Mouse (Mus musculus) liver, embryonic 16.5 days (tissue): ENCODE results near the gene Abcd3. TPM values are rescaled to one million over a fixed set of nuclear protein-coding genes. Genes with fewer than 3 reads are reported as not detected.

Experiments used
- ATAC-seq: fragments of 200-750 bp; cut with Nextera tagmentation; 2 replicates; pipeline ENCODE4 v1.8.0; 2017; ENCODE audit warnings: low read depth, mild to moderate bottlenecking, moderate number of reproducible peaks, moderate library complexity
- H3K27ac ChIP-seq: fragments of 300-500 bp; sonication (generic); 2 replicates; pipeline ENCODE4 v1.5.1; 2014; ENCODE audit warnings: mild to moderate bottlenecking, low read length
- H3K27me3 ChIP-seq: fragments of 300-500 bp; sonication (generic); 2 replicates; pipeline ENCODE4 v1.6.1; 2014; ENCODE audit warnings: low read depth, low read length, mixed read lengths; ENCODE audit not compliant: control insufficient read depth, insufficient read depth
- H3K36me3 ChIP-seq: fragments of 300-500 bp; sonication (generic); 2 replicates; pipeline ENCODE4 v1.6.1; 2014; ENCODE audit warnings: mild to moderate bottlenecking; ENCODE audit not compliant: control insufficient read depth, insufficient read depth
- H3K4me1 ChIP-seq: fragments of 300-500 bp; sonication (generic); 2 replicates; pipeline ENCODE4 v1.6.1; 2014; ENCODE audit warnings: low read depth, low read length, mixed read lengths; ENCODE audit not compliant: control insufficient read depth
- H3K4me2 ChIP-seq: fragments of 300-500 bp; sonication (generic); 2 replicates; pipeline ENCODE4 v1.6.1; 2014; ENCODE audit warnings: low read depth, low read length, mixed read lengths
- H3K4me3 ChIP-seq: fragments of 300-500 bp; sonication (generic); 2 replicates; pipeline ENCODE4 v1.5.1; 2014; ENCODE audit warnings: low read depth, mild to moderate bottlenecking, low read length
- H3K9ac ChIP-seq: fragments of 300-500 bp; sonication (generic); 2 replicates; pipeline ENCODE4 v1.6.1; 2014; ENCODE audit warnings: low read depth, low read length
- H3K9me3 ChIP-seq: fragments of 300-500 bp; sonication (generic); replicated peaks from 2 replicates; pipeline ENCODE4 v1.6.1; 2016; ENCODE audit warnings: low read length; ENCODE audit not compliant: control insufficient read depth
- WGBS: fragments of 180-500 bp; shearing (Covaris S2); extraction: QIAGEN DNeasy Blood & Tissue Kit; methylation state at CpG from one replicate; pipeline ENCODE4 v1.1.7; 2014; ENCODE audit not compliant: insufficient replicate concordance; 5-methylcytosine and 5-hydroxymethylcytosine counted together
- polyA plus RNA-seq: library from polyadenylated mRNA; unstranded; fragments of >200 nt; fragmentation: Nextera tagmentation; extraction: Ambion mirVana; gene quantifications from 2 replicates; pipeline ENCODE4 v1.2.1, GENCODE M21; 2015

Abcd3 gene
- polyA plus RNA-seq, 1 experiment from 2014 or later = 28.4 TPM

DNA sequence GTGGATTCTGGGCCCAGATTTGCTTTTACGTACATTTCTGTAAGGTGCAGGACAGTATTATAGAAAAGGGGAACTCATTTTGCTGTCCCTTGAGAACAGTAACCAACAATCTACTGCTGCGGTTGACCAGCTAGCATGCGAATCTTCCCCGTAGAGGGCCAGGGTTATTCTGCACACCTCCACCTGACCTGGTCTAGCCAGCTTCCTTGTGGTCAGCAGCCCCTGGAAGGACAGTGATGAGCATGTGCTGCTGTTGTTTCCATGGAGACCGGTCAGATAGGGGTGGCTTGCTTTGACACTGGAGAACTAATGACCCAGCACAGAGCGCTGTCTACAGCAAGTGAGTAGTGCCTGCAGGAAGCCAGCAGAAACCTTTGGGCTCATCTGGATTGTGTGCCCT lies 29.6 kb upstream of the Abcd3 start:
- Histone ChIP-seq H3K9me3 (no peaks in the 10 kb centered on the region), H3K4me2 (no peak overlapping the region), H3K4me1 (no peaks in the 10 kb centered on the region), H3K36me3 (no peaks in the 10 kb centered on the region), H3K27me3 (no peaks in the 10 kb centered on the region), H3K27ac (no peak overlapping the region), H3K9ac (no peak overlapping the region), H3K4me3 (no peak overlapping the region)
- ATAC-seq = no peak
- WGBS = 76% methylated on average over 6 of the region's 6 CpGs

- H3K4me1 ChIP-seq = no peaks in the 10 kb centered on the region
- no peaks in the 10 kb centered on the region for H3K27me3 ChIP-seq
- no peak for ATAC-seq
- no peak overlapping the region for H3K27ac ChIP-seq
- H3K9me3 ChIP-seq = no peaks in the 10 kb centered on the region
- H3K9ac ChIP-seq = no peak overlapping the region
- no peak overlapping the region for H3K4me2 ChIP-seq
- no peak overlapping the region for H3K4me3 ChIP-seq
- H3K36me3 ChIP-seq = no peaks in the 10 kb centered on the region
- 51% methylated on average over 3 of the region's 3 CpGs for WGBS
Measured at GRCm38 (mm10) chr3:121844013-121844412, 28.9 kb upstream of the Abcd3 start.

- H3K27ac ChIP-seq = no peak overlapping the region
- no peaks in the 10 kb centered on the region for H3K27me3 ChIP-seq
- H3K36me3 ChIP-seq = no peaks in the 10 kb centered on the region
- H3K4me2 ChIP-seq = no peak overlapping the region
- no peaks in the 10 kb centered on the region for H3K4me1 ChIP-seq
- ATAC-seq = 0 out of 2 replicates have a peak, but pooled peaks have one; percentile 11
- H3K9ac ChIP-seq = no peak overlapping the region
- H3K4me3 ChIP-seq = no peak overlapping the region
- no peaks in the 10 kb centered on the region for H3K9me3 ChIP-seq
- WGBS = 66% methylated on average over 5 of the region's 5 CpGs
Measured at GRCm38 (mm10) chr3:121843254-121843653, 28.2 kb upstream of the Abcd3 start.

GRCm38 (mm10) chr3:121842306-121842860 lies 27.3 kb upstream of the Abcd3 start:
- Histone ChIP-seq H3K4me3 (no peak overlapping the region), H3K27ac (no peak overlapping the region), H3K36me3 (no peaks in the 10 kb centered on the region), H3K27me3 (no peaks in the 10 kb centered on the region), H3K4me2 (no peak overlapping the region), H3K9me3 (no peaks in the 10 kb centered on the region), H3K9ac (no peak overlapping the region), H3K4me1 (no peaks in the 10 kb centered on the region)
- no peak for ATAC-seq
- WGBS = 42% methylated on average over 7 of the region's 7 CpGs

DNA sequence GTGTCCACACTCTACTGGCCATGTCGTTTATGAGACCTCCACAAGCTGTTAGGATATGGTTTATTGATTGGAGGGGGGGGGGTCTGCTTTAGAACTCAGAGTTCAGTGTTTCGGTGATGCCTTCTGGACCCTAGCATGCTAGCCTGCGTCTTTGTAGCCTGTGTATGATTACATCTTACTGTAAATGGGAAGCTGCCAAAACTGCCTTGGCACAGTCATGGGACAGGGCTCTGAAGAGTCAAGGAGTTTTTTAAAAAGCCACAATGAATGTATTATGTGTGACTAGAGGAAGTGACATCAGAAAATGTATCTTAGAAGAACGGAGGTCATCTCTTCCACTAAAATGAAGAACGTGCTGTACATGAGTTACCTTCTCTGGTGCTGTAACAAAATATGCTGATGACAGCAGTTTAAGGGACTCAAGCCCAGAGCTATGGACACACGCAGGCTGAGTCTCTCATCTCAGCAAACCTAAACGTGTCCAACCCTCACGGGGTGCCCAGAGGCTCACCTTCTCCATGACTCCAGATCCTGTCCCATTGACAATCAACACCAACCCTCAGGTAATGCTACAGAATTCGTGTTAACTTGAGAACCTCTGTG lies 26.4 kb upstream of the Abcd3 start:
- H3K9me3 ChIP-seq = no peaks in the 10 kb centered on the region
- H3K9ac ChIP-seq = no peak overlapping the region
- no peak overlapping the region for H3K4me2 ChIP-seq
- H3K36me3 ChIP-seq = no peaks in the 10 kb centered on the region
- ATAC-seq = no peak
- no peaks in the 10 kb centered on the region for H3K4me1 ChIP-seq
- 44% methylated on average over 9 of the region's 9 CpGs for WGBS
- no peak overlapping the region for H3K27ac ChIP-seq
- no peak overlapping the region for H3K4me3 ChIP-seq
- H3K27me3 ChIP-seq = no peaks in the 10 kb centered on the region

GRCm38 (mm10) chr3:121840351-121840750 lies 25.2 kb upstream of the Abcd3 start:
- WGBS = 67% methylated on average over 8 of the region's 8 CpGs
- Histone ChIP-seq H3K4me1 (no peaks in the 10 kb centered on the region), H3K4me3 (no peak overlapping the region), H3K9me3 (no peaks in the 10 kb centered on the region), H3K27me3 (no peaks in the 10 kb centered on the region), H3K36me3 (no peaks in the 10 kb centered on the region), H3K4me2 (no peak overlapping the region), H3K9ac (no peak overlapping the region), H3K27ac (no peak overlapping the region)
- no peak for ATAC-seq

GRCm38 (mm10) chr3:121834732-121835131 lies 19.6 kb upstream of the Abcd3 start:
- Histone ChIP-seq H3K4me3 (no peak overlapping the region), H3K27ac (no peak overlapping the region), H3K4me1 (no peaks in the 10 kb centered on the region), H3K4me2 (no peak overlapping the region), H3K9ac (no peak overlapping the region), H3K9me3 (no peaks in the 10 kb centered on the region), H3K27me3 (no peaks in the 10 kb centered on the region), H3K36me3 (no peaks in the 10 kb centered on the region)
- no peak for ATAC-seq
- WGBS = 62% methylated on average over 2 of the region's 2 CpGs

GRCm38 (mm10) chr3:121834250-121834649 lies 19.1 kb upstream of the Abcd3 start:
- ATAC-seq = no peak
- no peak overlapping the region for H3K9ac ChIP-seq
- no peaks in the 10 kb centered on the region for H3K9me3 ChIP-seq
- H3K4me2 ChIP-seq = no peak overlapping the region
- no peaks in the 10 kb centered on the region for H3K27me3 ChIP-seq
- 54% methylated on average over 4 of the region's 4 CpGs for WGBS
- no peak overlapping the region for H3K27ac ChIP-seq
- H3K4me1 ChIP-seq = no peaks in the 10 kb centered on the region
- H3K36me3 ChIP-seq = no peaks in the 10 kb centered on the region
- H3K4me3 ChIP-seq = no peak overlapping the region

DNA sequence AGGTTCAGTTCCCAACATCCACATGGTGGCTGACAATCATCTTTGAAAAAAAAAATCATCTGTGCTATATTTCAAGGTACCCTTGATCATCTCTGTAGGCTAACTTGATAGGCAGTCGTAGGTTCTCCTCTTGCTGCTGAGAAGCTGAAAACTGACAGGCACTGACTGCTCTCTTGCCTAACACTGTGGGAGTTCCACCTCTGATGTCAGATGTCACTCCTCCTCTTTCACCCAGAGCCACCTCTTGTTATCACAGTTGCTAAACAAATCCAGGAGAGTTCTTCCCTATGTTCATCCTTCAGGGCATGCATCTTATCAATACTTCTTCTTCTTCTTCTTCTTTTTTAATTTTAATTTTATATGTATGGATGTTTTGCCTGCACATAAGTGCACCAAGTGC lies 10.0 kb upstream of the Abcd3 start:
- no peaks in the 10 kb centered on the region for H3K36me3 ChIP-seq
- H3K4me1 ChIP-seq = no peaks in the 10 kb centered on the region; the same call in 1 of the 2 replicates
- no peak overlapping the region for H3K4me3 ChIP-seq
- no peaks in the 10 kb centered on the region for H3K27me3 ChIP-seq
- H3K9ac ChIP-seq = no peak overlapping the region
- H3K9me3 ChIP-seq = no peaks in the 10 kb centered on the region
- no peak overlapping the region for H3K4me2 ChIP-seq
- WGBS = 30% methylated on average over 1 of the region's 1 CpGs
- peak; percentile 37; the same call in 1 of the 2 replicates for ATAC-seq
- H3K27ac ChIP-seq = no peak overlapping the region
